ENCODE assay signal across 31 mouse cellular contexts in genomic region chr6:125841284-125841683, GRCm38 (mm10).
DNase-seq lines count a peak whose midpoint lies in the region; ATAC-seq lines count a peak whose summit lies in the region.
"Had no signal": no experiment of that assay in that cellular context is flagged by ENCODE, and none has a peak within 500 bp of the region (broad histone marks: within the 10 kb centered on the region; RNA-seq: fewer than 3 reads in every experiment).

No protein-coding gene starts in this region.

- peak; percentile 9 for DNase-seq in kidney, postnatal 10 days
- no peak for DNase-seq in kidney, adult 18-20 months
- DNase-seq in lung, postnatal 14 days, result peak; percentile 20
- DNase-seq in ovary, postnatal 10 days (ENCODE audit: low spot score), result no peak
- DNase-seq: adrenal gland, postnatal 25 days; B cell, adult 2 months; cerebellum, adult 11-12 months; cerebellum, adult 9-11 months; gastrocnemius, adult 2 months; gastrocnemius, postnatal 36 days; heart, adult 2 months; heart, postnatal 10 days; kidney, postnatal 25 days; right cerebral cortex, postnatal 4 days; thymus, adult 2 months; thymus, postnatal 4 days had no signal

- no peaks in the 10 kb centered on the region for H3K36me3 ChIP-seq in lung, embryonic 15.5 days
- no peaks in the 10 kb centered on the region for H3K36me3 ChIP-seq in forebrain, embryonic 13.5 days (ENCODE audit: poor library complexity, severe bottlenecking)
- H3K36me3 ChIP-seq: embryonic facial prominence, embryonic 13.5 days; forebrain, embryonic 10.5 days; heart, embryonic 13.5 days; limb, embryonic 12.5 days; liver, embryonic 15.5 days; midbrain, embryonic 10.5 days; midbrain, embryonic 15.5 days; neural tube, embryonic 15.5 days had no signal

- H3K4me3 ChIP-seq in lung, embryonic 15.5 days, result no peak overlapping the region
- H3K4me3 ChIP-seq in forebrain, embryonic 13.5 days, result no peak overlapping the region
- H3K4me3 ChIP-seq: embryonic facial prominence, embryonic 13.5 days; forebrain, embryonic 10.5 days; gastrocnemius, adult 2 months; heart, adult 2 months; heart, embryonic 13.5 days; layer of hippocampus, adult 2 months; left cerebral cortex, adult 2 months; limb, embryonic 12.5 days; liver, embryonic 15.5 days; midbrain, embryonic 10.5 days; midbrain, embryonic 15.5 days; neural tube, embryonic 15.5 days had no signal

- no peak overlapping the region for H3K4me2 ChIP-seq in lung, embryonic 15.5 days
- H3K4me2 ChIP-seq in forebrain, embryonic 13.5 days, result no peak overlapping the region
- H3K4me2 ChIP-seq: embryonic facial prominence, embryonic 13.5 days; heart, embryonic 13.5 days; limb, embryonic 12.5 days; liver, embryonic 15.5 days; midbrain, embryonic 15.5 days; neural tube, embryonic 15.5 days had no signal

- WGBS in lung, embryonic 15.5 days, result 44% methylated on average over 3 of the region's 3 CpGs
- WGBS in forebrain, embryonic 13.5 days, result 89% methylated on average over 3 of the region's 3 CpGs

- H3K4me1 ChIP-seq in lung, embryonic 15.5 days, result no peaks in the 10 kb centered on the region
- H3K4me1 ChIP-seq in forebrain, embryonic 13.5 days, result no peaks in the 10 kb centered on the region
- H3K4me1 ChIP-seq: embryonic facial prominence, embryonic 13.5 days; forebrain, embryonic 10.5 days; heart, embryonic 13.5 days; limb, embryonic 12.5 days; liver, embryonic 15.5 days; midbrain, embryonic 10.5 days; midbrain, embryonic 15.5 days; neural tube, embryonic 15.5 days had no signal

- H3K9me3 ChIP-seq in lung, embryonic 15.5 days, result no peaks in the 10 kb centered on the region
- no peaks in the 10 kb centered on the region for H3K9me3 ChIP-seq in forebrain, embryonic 13.5 days (replicated peaks)
- H3K9me3 ChIP-seq: embryonic facial prominence, embryonic 13.5 days; forebrain, embryonic 10.5 days; limb, embryonic 12.5 days; liver, embryonic 15.5 days; midbrain, embryonic 10.5 days; midbrain, embryonic 15.5 days; neural tube, embryonic 15.5 days had no signal

- no peak overlapping the region for H3K27ac ChIP-seq in lung, embryonic 15.5 days
- no peak overlapping the region for H3K27ac ChIP-seq in forebrain, embryonic 13.5 days
- H3K27ac ChIP-seq: embryonic facial prominence, embryonic 13.5 days; forebrain, embryonic 10.5 days; gastrocnemius, adult 2 months; heart, adult 2 months; heart, embryonic 13.5 days; layer of hippocampus, adult 2 months; left cerebral cortex, adult 2 months; limb, embryonic 12.5 days; liver, embryonic 15.5 days; midbrain, embryonic 10.5 days; midbrain, embryonic 15.5 days; neural tube, embryonic 15.5 days; stomach, postnatal 0 days had no signal

- no peak overlapping the region for H3K9ac ChIP-seq in lung, embryonic 15.5 days
- H3K9ac ChIP-seq in forebrain, embryonic 13.5 days, result no peak overlapping the region
- H3K9ac ChIP-seq: embryonic facial prominence, embryonic 13.5 days; heart, embryonic 13.5 days; limb, embryonic 12.5 days; liver, embryonic 15.5 days; midbrain, embryonic 15.5 days; neural tube, embryonic 15.5 days had no signal

- H3K27me3 ChIP-seq in lung, embryonic 15.5 days, result 0 out of 2 replicates have a peak, but pooled peaks cover 3% of the 10 kb centered on the region
- H3K27me3 ChIP-seq in forebrain, embryonic 13.5 days, result no peaks in the 10 kb centered on the region
- H3K27me3 ChIP-seq: embryonic facial prominence, embryonic 13.5 days; heart, embryonic 13.5 days; limb, embryonic 12.5 days; liver, embryonic 15.5 days; midbrain, embryonic 15.5 days; neural tube, embryonic 15.5 days had no signal

- ATAC-seq in lung, embryonic 15.5 days (ENCODE audit: borderline replicate concordance, extremely low read depth, low FRiP score, low TSS enrichment), result peak; percentile 89; the same call in 1 of the 2 replicates
- ATAC-seq in forebrain, embryonic 13.5 days, result no peak
- ATAC-seq: forebrain, embryonic 16.5 days; hindbrain, embryonic 16.5 days; midbrain, embryonic 15.5 days had no signal

Comparison
In these comparisons a context has a peak if more than half of its experiments do, and no peak if none do; other contexts are left out.
1. DNase-seq: peak in kidney, postnatal 10 days (single experiment) and lung, postnatal 14 days (single experiment); none in kidney, adult 18-20 months (single experiment) and ovary, postnatal 10 days (single experiment).